Mouse (Mus musculus): ENCODE data around the gene Hoxa1.

DNA sequence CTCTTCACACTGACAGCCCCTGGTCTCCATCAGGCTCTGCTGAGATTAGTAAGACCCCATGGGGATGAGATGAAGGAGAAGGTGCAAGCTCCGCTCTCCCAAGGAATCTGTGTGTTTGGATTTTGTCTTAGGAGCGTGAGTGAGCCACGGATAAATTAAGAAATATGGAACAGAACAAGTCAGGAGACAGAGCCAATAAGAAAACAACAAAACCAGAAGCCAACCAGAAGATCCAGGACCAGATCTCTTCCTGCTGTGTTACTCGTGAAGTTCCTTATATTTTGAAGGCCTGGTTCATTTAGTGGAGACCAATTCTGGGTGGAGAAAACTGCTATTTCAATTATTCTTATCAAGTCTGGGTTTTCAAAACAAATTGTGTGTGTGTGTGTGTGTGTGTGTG is 6.5 kb downstream of the Hoxa1 start:
- TF ChIP-seq CTCF (IDR thresholded peaks at IDR 0.05; ENCODE audit: borderline replicate concordance, insufficient read depth, low read length) (no peak), POLR2A (IDR thresholded peaks at IDR 0.05; ENCODE audit: low read depth, low read length) (no peak)
